Mouse (Mus musculus) lung, adult 18-20 months (tissue): ENCODE measurements around the gene Gm853.

ENCODE experiments used
- DNase-seq, 2 experiments: peaks; one replicate each; pipeline ENCODE4 v3.0.0; 2022; ENCODE audit warnings: mixed read lengths in 2 of 2

Gm853 gene

DNA sequence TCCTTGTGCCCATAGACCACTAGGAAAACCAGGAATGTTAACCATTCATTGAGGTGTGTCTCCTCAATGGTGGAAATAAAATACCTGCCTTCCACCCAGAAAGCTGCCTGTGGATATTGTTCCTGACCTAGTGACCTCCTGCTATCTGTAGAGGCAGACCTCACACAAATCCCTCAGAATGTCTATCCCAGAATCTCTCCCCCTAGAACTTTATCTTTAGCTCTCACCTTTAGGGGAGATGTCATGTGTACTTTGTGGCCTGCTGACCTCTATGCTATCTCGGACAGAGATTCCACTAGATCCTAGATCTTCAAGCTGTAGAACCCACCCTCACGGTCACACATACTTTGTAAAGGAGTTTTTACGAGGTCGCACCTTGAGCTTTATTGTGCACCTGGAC is 9.0 kb downstream of the Gm853 start:
- DNase-seq = no peak

DNA sequence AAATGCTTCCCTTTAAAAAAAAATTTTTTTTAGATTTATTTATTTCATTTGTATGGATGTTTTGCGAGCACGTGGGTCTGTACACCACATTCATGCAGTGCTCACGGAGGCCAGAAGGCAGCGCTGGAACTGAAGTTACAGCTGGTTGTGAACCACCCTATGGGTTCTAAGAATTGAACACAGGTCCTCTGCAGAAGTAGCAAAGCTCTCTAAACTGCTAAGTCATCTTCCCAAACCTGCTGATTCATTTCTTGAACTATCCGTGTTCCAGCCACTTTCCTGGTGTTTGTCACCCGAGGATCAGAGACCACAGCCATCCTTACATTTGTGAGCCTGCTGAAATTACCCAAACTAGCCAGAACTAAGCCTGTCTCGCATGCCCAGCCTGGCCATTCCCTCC is 9.8 kb downstream of the Gm853 start:
- DNase-seq = no peak

DNA sequence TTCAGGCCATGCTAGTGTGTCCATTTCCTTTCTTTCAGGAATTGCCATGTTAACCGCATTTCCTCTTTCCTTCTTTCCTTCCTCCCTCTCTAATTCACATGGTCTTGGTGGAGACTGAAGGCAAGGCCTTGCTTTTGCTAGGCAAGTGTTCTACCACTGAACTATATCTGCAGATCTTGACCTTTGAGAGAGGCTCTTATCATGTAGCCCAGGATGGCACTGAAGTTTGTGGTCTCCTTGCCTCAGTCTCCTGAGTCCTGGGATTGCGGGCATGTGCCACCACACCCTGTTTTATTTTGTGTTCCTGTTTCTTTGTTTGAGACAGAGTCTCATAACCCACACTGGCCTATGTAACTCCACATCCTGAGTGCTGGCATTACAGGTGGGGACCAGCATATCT is 10.3 kb downstream of the Gm853 start:
- DNase-seq = no peak

DNA sequence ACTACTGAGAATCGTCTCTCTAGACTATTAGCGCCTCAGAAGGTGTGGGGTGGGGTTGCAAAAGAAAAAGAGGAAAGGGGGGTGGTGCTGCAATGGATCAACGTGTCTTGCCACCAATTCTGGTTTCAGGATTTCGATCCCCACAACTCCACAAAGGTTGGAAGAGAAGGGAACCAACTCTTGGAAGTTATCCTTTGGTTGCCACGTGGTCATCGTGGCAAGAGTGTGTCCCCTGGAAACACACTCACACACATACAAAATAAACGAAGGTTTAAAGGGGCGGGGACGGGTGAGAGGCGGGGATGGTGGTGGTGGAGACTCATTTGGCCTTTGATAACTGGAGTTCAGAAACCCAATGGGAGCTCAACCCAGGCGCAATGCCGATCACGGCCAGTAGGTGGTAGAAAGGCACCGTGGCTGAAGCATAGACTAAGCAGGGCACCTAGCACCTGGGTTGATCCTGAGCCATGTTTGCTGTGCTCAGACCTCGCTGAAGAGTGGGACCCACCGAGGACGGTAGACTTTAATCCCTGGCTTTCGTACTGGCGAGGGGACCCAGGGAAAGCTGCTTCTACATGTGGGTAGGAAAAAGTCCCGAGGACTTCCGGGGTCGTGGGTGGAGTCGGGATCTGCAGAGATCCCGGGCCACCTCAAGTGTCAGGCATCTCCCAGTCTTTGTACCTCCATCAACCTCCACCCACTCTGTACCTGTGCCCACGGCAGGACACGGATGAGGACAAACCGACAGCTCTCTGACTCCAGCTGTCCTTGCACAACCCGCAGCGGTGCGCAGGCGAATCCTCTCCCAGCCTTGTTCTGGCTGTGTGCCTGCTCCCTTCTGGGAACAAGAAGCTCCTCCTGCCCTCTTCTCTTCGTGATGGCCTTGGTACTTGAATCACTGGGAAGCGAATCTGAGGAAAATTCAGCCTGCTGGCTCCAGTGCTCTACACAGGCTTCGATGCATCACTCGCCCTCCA is 23.2 kb downstream of the Gm853 start:
- peak; percentile 75 to 81 for DNase-seq

DNA sequence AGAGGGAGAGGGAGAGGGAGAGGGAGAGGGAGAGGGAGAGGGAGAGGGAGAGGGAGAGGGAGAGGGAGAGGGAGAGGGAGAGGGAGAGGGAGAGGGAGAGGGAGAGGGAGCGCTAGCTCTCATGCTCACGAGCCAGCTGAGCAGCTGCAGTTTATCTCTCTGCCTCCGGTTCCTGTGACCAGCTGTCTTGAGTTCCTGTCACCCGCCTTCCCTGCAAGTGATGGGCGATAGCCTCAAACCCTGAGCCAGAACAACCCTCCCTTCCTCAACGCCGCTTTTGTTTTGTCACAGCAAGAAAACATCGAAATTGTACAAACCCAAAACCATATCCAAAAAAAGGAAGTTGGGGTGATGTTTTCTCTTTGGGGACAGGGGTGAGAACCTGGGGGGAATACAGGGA is 25.7 kb downstream of the Gm853 start:
- DNase-seq = no peak

- DNase-seq = no peak
Observed at GRCm38 (mm10) chr4:130195924-130196323, 26.3 kb downstream of the Gm853 start.

DNA sequence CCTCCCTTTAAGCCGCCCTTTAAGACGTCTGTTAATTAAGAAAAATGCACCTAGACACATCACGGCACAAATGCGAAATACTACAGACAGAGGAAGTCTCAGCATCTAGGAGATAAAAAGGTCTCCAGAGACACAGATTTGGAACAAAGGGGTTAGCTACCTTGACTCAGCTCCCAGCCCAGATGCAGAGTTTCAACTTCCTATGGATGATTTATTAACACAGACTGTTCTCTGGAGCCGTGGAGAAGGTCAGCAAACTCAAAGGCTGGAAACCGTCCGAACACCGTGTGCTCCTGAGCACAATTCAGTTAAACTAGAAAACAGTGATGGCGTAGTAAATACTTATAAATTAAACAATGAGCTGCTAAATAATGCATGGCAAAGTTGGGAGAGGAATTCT is 29.9 kb downstream of the Gm853 start:
- DNase-seq = no peak

DNA sequence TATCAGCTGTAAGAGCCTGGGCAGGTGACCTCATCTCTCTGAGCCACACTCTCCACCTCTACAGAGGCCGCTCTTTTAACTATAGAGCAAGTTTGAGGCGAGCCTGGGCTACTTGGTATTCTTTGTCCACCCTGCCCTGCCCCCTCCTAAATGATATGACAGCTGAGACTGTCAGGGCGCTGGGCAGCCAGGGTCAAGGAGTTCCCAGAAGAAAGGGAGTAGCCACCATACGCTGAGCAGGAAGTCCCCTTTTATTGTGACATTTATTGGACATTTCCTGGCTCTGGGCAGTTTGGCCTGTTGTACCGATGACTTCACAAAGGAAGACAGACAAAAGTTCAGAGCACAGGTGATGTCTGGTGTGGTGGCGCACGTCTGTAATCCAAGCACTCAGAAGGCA is 32.6 kb downstream of the Gm853 start:
- DNase-seq = no peak

DNA sequence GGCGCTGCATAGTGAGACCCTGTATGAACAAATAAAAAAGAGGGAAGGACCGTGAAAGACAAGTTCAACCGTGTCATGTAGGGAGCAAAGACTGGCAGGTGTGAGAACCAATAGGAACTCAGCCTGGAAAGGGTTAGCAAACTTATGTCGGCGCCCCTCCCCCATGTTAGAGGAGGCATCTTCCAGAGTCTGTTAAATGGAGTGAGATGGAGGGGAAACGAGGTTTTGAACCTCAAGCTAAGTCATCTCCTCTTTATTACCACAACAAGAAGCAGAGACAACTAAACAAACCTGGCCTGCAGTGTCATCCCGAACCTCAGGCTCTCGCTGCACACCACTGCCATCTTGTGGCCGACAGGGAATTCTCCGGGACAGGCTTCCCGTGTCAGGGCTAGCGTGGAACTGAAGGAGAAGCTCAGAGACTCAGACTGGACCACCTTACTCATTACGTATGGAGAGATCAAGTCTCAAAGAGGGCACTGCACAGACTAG is 33.3 kb downstream of the Gm853 start:
- DNase-seq = peak; percentile 80 to 85

DNA sequence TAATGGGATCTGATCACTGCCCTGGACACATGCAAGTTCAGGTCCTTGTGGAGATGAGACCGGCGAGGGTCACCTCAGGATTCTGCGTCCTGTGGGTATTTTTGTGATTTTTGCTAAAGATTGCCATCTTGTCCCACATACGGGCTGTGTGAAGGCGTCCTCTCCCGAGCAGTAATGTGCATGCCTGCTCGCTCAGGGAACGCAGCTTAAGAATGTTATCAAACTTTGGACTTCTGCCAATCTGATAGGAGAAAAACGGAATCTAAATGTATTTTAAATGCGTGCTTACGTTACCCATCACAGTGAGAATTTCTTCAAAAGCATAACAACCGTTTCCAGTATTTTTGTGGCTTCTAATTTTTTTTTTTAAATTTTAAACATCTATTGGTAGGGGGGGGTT is 35.3 kb downstream of the Gm853 start:
- DNase-seq = no peak

- DNase-seq = no peak
Observed at GRCm38 (mm10) chr4:130186450-130186849, 35.8 kb downstream of the Gm853 start.

DNA sequence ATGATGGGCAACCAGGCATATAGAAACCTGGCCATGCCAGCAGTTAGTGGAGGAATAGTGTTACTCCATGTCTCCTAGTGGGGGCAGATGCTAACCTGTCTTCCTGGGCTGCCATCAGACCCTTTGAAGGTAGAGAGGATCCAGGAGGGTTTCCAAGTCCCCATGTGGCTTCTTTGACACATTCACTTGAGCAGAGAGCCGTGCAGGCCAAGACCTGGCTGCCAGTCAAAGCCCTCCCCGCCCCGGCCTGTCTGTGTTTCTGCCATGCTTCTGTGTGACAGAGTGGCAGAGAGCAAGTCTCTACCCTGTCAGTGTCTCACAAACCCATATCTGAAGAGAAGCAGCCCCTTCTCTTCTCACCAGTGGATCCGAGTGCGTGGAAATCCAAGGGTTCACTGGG is 38.3 kb downstream of the Gm853 start:
- DNase-seq = no peak

DNA sequence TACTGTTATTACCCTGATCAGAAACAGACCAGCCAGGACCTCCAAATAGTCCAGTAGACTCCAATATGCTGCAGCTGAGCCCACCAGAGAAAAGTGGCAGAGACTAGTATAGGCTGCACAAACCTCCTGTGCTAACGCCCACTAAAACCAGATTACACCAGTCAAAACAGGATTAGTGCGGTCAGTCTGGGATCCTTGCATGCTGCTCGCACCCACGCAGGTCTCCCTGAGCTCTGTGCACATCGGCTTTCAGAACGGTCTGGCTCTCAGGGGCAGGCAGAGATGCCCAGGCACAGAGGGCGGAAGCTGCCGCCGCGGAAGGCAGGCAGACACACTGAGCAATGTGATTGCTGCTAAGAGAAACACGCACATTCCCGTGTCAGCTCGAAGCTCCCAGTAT is 39.2 kb downstream of the Gm853 start:
- DNase-seq = no peak

DNA sequence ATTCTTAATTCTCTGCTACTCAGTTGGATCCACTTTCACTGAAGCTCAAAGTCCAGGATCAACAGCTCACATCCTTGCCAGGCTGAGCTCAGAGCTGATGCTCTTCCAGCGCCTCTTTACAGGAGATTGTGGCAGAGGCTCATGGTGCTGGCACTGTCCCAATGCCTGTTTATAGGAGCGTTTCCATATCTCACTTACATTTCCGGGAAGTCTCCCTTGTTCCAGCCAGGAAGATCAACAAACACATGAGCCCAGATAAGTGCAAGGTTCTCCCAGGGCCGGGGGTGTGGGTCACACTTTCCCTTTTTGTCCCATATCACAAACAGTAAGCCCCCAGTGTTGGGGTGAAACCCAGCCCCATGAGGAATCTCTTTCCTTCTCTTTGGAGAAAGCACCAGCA is 40.3 kb downstream of the Gm853 start:
- DNase-seq = peak; percentile 65 to 79

DNA sequence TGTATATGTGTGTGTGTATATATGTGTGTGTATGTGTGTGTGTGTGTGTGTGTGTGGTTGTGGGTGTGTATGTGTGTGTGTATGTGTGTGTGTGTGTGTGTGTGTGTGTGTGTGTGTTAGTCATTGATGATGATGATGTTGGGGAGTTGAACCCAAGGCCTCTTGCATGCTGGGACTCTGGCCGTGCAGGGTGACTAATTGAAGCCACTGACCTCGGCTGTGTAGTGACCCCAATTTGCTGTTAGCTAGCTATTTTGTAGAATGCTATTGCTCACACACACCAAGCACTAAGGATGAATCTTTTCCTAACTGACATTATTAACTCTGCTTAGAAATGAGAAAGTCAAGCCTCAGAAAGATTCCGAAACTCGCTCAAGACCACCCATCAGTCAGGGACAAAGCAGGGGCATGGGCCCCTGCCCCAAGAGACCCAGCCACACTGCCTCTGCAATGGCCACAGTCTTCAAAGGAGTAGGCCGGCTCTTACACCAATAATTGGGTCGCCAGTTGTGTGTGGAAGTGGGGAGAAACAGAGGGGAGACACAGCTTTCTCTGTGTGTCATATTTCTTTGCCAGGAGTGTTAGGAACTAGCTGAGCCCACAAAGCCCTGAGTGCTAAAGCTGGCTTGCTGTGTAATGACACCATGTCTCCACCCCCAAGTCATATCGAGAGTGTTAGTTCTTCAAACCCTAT is 41.1 kb downstream of the Gm853 start:
- DNase-seq = no peak

DNA sequence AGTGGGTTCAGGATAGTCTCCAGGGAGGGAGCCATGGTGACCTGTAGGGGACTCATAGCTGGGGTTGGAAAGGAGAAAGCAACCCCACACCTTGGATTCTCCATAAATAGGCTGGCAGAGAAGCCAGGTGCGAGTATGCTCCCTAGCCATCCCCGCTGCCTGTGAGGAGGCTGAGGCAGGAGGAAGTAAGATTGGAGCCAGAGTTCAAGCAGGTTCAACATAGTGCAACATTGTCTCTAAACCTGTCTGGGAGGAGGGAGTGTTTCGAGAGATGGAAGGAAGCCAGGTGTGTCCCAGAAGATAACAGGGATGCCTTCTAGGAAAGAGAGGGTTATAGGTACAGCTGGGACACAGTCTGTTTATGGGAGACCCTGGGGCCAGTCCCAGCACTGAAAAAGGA is 42.3 kb downstream of the Gm853 start:
- no peak for DNase-seq

DNA sequence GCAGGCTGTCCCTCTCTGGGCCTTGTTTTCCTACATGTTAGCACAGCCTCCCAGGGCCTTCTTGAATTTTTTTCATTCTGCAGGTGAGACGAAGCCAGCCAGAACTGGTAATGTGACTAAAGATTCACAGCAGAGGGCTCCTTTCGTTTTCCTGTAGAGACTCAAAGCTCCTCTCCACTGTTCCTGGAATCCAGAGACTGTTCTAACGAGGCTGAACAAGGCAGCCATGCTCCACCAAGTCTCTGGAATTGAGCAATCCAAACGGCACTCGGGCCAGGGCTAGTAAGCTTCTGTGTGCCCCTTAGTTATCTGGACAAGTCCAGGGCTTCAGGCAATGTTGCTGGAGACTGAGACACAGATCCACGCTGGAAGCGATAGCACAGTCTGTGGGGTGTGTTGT is 44.7 kb downstream of the Gm853 start:
- peak in 1 of 2 experiments; percentile 61 for DNase-seq

GRCm38 (mm10) chr4:130177087-130177486 is 45.1 kb downstream of the Gm853 start:
- DNase-seq = peak; percentile 80 to 88

- no peak for DNase-seq
Observed at GRCm38 (mm10) chr4:130176156-130176720, 46.0 kb downstream of the Gm853 start.

- DNase-seq = peak; percentile 57 to 76
Observed at GRCm38 (mm10) chr4:130175072-130175711, 47.0 kb downstream of the Gm853 start, which contains the start of gene Tinagl1. Gene Tinagl1 (minus strand): TSS chr4:130175122.

- peak; percentile 90 to 94 for DNase-seq
Observed at GRCm38 (mm10) chr4:130174335-130175031, 47.7 kb downstream of the Gm853 start.

DNA sequence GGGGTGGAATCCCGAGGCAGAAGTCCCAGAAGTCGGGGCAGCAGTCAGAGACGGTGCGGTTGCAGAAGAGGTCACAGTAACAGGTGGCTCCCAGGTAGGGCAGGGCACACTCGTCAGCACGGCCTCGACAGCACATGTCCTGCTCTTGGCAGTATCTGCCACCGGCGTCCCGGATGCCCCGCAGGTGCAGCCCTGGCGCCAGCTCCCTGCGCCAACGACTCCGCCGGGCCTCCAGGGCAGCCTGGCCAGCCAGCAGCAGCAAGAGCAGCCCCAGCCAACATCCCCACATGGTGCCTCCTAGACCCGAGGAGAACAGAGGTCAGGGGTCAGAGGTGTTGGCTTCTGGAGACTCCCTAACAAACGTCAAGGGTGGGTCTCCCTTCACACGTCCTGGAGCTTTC is 48.3 kb downstream of the Gm853 start:
- peak; percentile 34 to 40 for DNase-seq
